Mouse (Mus musculus): Measurements from ENCODE around the gene Gm11213. TPM values are rescaled to one million over a fixed set of nuclear protein-coding genes. Genes with fewer than 3 reads are reported as not detected.

The Gm11213 gene
- 66.2 and 77.1 TPM in 2 replicates for polyA plus RNA-seq (2012; rRNA removed)

GRCm38 (mm10) chr4:63604945-63605344 is at the start of gene Gm11213:
Gene Gm11213, minus strand, starts transcription at chr4:63605261.
- Histone ChIP-seq H3K4me3 (ENCODE audit: control insufficient read depth, low read depth, low read length) (peak within 1 kb of the TSS; percentile 75), H3K4me1 (ENCODE audit: control insufficient read depth, insufficient read depth, low read length) (no peaks in the 10 kb centered on the region), H3K36me3 (ENCODE audit: control insufficient read depth, insufficient read depth, low read length) (no peaks in the 10 kb centered on the region), H3K27ac (ENCODE audit: control insufficient read depth, insufficient read depth, low read depth, low read length) (peak within 1 kb of the TSS; percentile 69), H3K27me3 (ENCODE audit: control insufficient read depth, insufficient read depth, low read length) (no peaks in the 10 kb centered on the region)
- TF ChIP-seq POLR2A (IDR thresholded peaks at IDR 0.05; ENCODE audit: control insufficient read depth, low read depth, low read length) (peak; percentile 64; the same call in 1 of the 2 replicates), CTCF (IDR thresholded peaks at IDR 0.05; ENCODE audit: control insufficient read depth, insufficient read depth, insufficient replicate concordance, low read depth, low read length) (no peak)

- Histone ChIP-seq H3K27ac (ENCODE audit: control insufficient read depth, insufficient read depth, low read depth, low read length) (no peak overlapping the region), H3K4me3 (ENCODE audit: control insufficient read depth, low read depth, low read length) (no peak overlapping the region), H3K4me1 (ENCODE audit: control insufficient read depth, insufficient read depth, low read length) (no peaks in the 10 kb centered on the region), H3K27me3 (ENCODE audit: control insufficient read depth, insufficient read depth, low read length) (no peaks in the 10 kb centered on the region), H3K36me3 (ENCODE audit: control insufficient read depth, insufficient read depth, low read length) (no peaks in the 10 kb centered on the region)
- no peak for TF ChIP-seq POLR2A (IDR thresholded peaks at IDR 0.05; ENCODE audit: control insufficient read depth, low read depth, low read length)
- TF ChIP-seq CTCF (IDR thresholded peaks at IDR 0.05; ENCODE audit: control insufficient read depth, insufficient read depth, insufficient replicate concordance, low read depth, low read length): no peak
Measured at GRCm38 (mm10) chr4:63654381-63654780, 49.3 kb upstream of the Gm11213 start.

GRCm38 (mm10) chr4:63643956-63644726 is 39.1 kb upstream of the Gm11213 start:
- Histone ChIP-seq H3K27ac (ENCODE audit: control insufficient read depth, insufficient read depth, low read depth, low read length) (no peak overlapping the region), H3K4me1 (ENCODE audit: control insufficient read depth, insufficient read depth, low read length) (no peaks in the 10 kb centered on the region), H3K36me3 (ENCODE audit: control insufficient read depth, insufficient read depth, low read length) (no peaks in the 10 kb centered on the region), H3K27me3 (ENCODE audit: control insufficient read depth, insufficient read depth, low read length) (no peaks in the 10 kb centered on the region), H3K4me3 (ENCODE audit: control insufficient read depth, low read depth, low read length) (no peak overlapping the region)
- TF ChIP-seq POLR2A (IDR thresholded peaks at IDR 0.05; ENCODE audit: control insufficient read depth, low read depth, low read length) (no peak), CTCF (IDR thresholded peaks at IDR 0.05; ENCODE audit: control insufficient read depth, insufficient read depth, insufficient replicate concordance, low read depth, low read length) (no peak)

GRCm38 (mm10) chr4:63639842-63640241 is 34.8 kb upstream of the Gm11213 start:
- H3K4me1 ChIP-seq (ENCODE audit: control insufficient read depth, insufficient read depth, low read length): no peaks in the 10 kb centered on the region
- H3K27ac ChIP-seq (ENCODE audit: control insufficient read depth, insufficient read depth, low read depth, low read length): no peak overlapping the region
- TF ChIP-seq CTCF (IDR thresholded peaks at IDR 0.05; ENCODE audit: control insufficient read depth, insufficient read depth, insufficient replicate concordance, low read depth, low read length) (no peak), POLR2A (IDR thresholded peaks at IDR 0.05; ENCODE audit: control insufficient read depth, low read depth, low read length) (no peak)
- H3K4me3 ChIP-seq (ENCODE audit: control insufficient read depth, low read depth, low read length): no peak overlapping the region
- no peaks in the 10 kb centered on the region for H3K36me3 ChIP-seq (ENCODE audit: control insufficient read depth, insufficient read depth, low read length)
- no peaks in the 10 kb centered on the region for H3K27me3 ChIP-seq (ENCODE audit: control insufficient read depth, insufficient read depth, low read length)

GRCm38 (mm10) chr4:63638603-63639002 is 33.5 kb upstream of the Gm11213 start:
- H3K27ac ChIP-seq (ENCODE audit: control insufficient read depth, insufficient read depth, low read depth, low read length): no peak overlapping the region

GRCm38 (mm10) chr4:63633181-63633580 is 28.1 kb upstream of the Gm11213 start:
- Histone ChIP-seq H3K4me1 (ENCODE audit: control insufficient read depth, insufficient read depth, low read length) (no peaks in the 10 kb centered on the region), H3K27me3 (ENCODE audit: control insufficient read depth, insufficient read depth, low read length) (no peaks in the 10 kb centered on the region), H3K36me3 (ENCODE audit: control insufficient read depth, insufficient read depth, low read length) (no peaks in the 10 kb centered on the region), H3K27ac (ENCODE audit: control insufficient read depth, insufficient read depth, low read depth, low read length) (no peak overlapping the region), H3K4me3 (ENCODE audit: control insufficient read depth, low read depth, low read length) (no peak overlapping the region)
- TF ChIP-seq CTCF (IDR thresholded peaks at IDR 0.05; ENCODE audit: control insufficient read depth, insufficient read depth, insufficient replicate concordance, low read depth, low read length) (no peak), POLR2A (IDR thresholded peaks at IDR 0.05; ENCODE audit: control insufficient read depth, low read depth, low read length) (no peak)

More at GRCm38 (mm10) chr4:63638603-63639002, 33.5 kb upstream of the Gm11213 start:
- Histone ChIP-seq H3K27me3 (ENCODE audit: control insufficient read depth, insufficient read depth, low read length) (no peaks in the 10 kb centered on the region), H3K4me3 (ENCODE audit: control insufficient read depth, low read depth, low read length) (no peak overlapping the region), H3K4me1 (ENCODE audit: control insufficient read depth, insufficient read depth, low read length) (no peaks in the 10 kb centered on the region), H3K36me3 (ENCODE audit: control insufficient read depth, insufficient read depth, low read length) (no peaks in the 10 kb centered on the region)
- TF ChIP-seq CTCF (IDR thresholded peaks at IDR 0.05; ENCODE audit: control insufficient read depth, insufficient read depth, insufficient replicate concordance, low read depth, low read length) (no peak), POLR2A (IDR thresholded peaks at IDR 0.05; ENCODE audit: control insufficient read depth, low read depth, low read length) (no peak)

- Histone ChIP-seq H3K36me3 (ENCODE audit: control insufficient read depth, insufficient read depth, low read length) (no peaks in the 10 kb centered on the region), H3K27ac (ENCODE audit: control insufficient read depth, insufficient read depth, low read depth, low read length) (no peak overlapping the region), H3K27me3 (ENCODE audit: control insufficient read depth, insufficient read depth, low read length) (no peaks in the 10 kb centered on the region), H3K4me1 (ENCODE audit: control insufficient read depth, insufficient read depth, low read length) (no peaks in the 10 kb centered on the region), H3K4me3 (ENCODE audit: control insufficient read depth, low read depth, low read length) (no peak overlapping the region)
- TF ChIP-seq POLR2A (IDR thresholded peaks at IDR 0.05; ENCODE audit: control insufficient read depth, low read depth, low read length): no peak
- no peak for TF ChIP-seq CTCF (IDR thresholded peaks at IDR 0.05; ENCODE audit: control insufficient read depth, insufficient read depth, insufficient replicate concordance, low read depth, low read length)
Measured at GRCm38 (mm10) chr4:63627111-63627510, 22.1 kb upstream of the Gm11213 start.
